Mouse (Mus musculus) intestine, embryonic 16.5 days (tissue): ENCODE data around the gene Ncbp2. TPM values are rescaled to one million over a fixed set of nuclear protein-coding genes. Genes with fewer than 3 reads are reported as not detected.

Experiments
- ATAC-seq: fragments of 200-750 bp; cut with Nextera tagmentation; 2 replicates; pipeline ENCODE4 v1.8.0; 2017; ENCODE audit warnings: moderate TSS enrichment, moderate library complexity
- H3K27ac ChIP-seq: fragments of 300-500 bp; sonication (generic); 2 replicates; pipeline ENCODE4 v1.5.1; 2014; ENCODE audit warnings: mild to moderate bottlenecking, low read length
- H3K27me3 ChIP-seq: fragments of 300-500 bp; sonication (generic); replicated peaks from 2 replicates; pipeline ENCODE4 v1.6.1; 2014; ENCODE audit warnings: low read length, control low read depth, mixed read lengths; ENCODE audit not compliant: control insufficient read depth, insufficient read depth
- H3K36me3 ChIP-seq: fragments of 300-500 bp; sonication (generic); 2 replicates; pipeline ENCODE4 v1.6.1; 2014; ENCODE audit warnings: low read length, control low read depth; ENCODE audit not compliant: control insufficient read depth, insufficient read depth
- H3K4me1 ChIP-seq: fragments of 300-500 bp; sonication (generic); 2 replicates; pipeline ENCODE4 v1.6.1; 2014; ENCODE audit warnings: low read length, control low read depth, mixed read lengths; ENCODE audit not compliant: control insufficient read depth, insufficient read depth
- H3K4me2 ChIP-seq: fragments of 300-500 bp; sonication (generic); 2 replicates; pipeline ENCODE4 v1.6.1; 2014; ENCODE audit warnings: low read depth, low read length, control low read depth
- H3K4me3 ChIP-seq: fragments of 300-500 bp; sonication (generic); 2 replicates; pipeline ENCODE4 v1.5.1; 2014; ENCODE audit warnings: mild to moderate bottlenecking, low read length
- H3K9ac ChIP-seq: fragments of 300-500 bp; sonication (generic); 2 replicates; pipeline ENCODE4 v1.6.1; 2014; ENCODE audit warnings: low read depth, low read length
- H3K9me3 ChIP-seq: fragments of 300-500 bp; sonication (generic); 2 replicates; pipeline ENCODE4 v1.6.1; 2016; ENCODE audit warnings: low read length, control low read depth; ENCODE audit not compliant: control insufficient read depth
- WGBS: fragments of 180-500 bp; shearing (Covaris S2); extraction: QIAGEN DNeasy Blood & Tissue Kit; methylation state at CpG from one replicate; pipeline ENCODE4 v1.1.7; 2014; 5-methylcytosine and 5-hydroxymethylcytosine counted together
- polyA plus RNA-seq: library from polyadenylated mRNA; unstranded; fragments of >200 nt; fragmentation: Nextera tagmentation; extraction: Ambion mirVana; gene quantifications from 2 replicates; pipeline ENCODE4 v1.2.1, GENCODE M21; 2015

Ncbp2 gene
- polyA plus RNA-seq, 1 experiment from 2014 or later = 72.2 TPM

DNA sequence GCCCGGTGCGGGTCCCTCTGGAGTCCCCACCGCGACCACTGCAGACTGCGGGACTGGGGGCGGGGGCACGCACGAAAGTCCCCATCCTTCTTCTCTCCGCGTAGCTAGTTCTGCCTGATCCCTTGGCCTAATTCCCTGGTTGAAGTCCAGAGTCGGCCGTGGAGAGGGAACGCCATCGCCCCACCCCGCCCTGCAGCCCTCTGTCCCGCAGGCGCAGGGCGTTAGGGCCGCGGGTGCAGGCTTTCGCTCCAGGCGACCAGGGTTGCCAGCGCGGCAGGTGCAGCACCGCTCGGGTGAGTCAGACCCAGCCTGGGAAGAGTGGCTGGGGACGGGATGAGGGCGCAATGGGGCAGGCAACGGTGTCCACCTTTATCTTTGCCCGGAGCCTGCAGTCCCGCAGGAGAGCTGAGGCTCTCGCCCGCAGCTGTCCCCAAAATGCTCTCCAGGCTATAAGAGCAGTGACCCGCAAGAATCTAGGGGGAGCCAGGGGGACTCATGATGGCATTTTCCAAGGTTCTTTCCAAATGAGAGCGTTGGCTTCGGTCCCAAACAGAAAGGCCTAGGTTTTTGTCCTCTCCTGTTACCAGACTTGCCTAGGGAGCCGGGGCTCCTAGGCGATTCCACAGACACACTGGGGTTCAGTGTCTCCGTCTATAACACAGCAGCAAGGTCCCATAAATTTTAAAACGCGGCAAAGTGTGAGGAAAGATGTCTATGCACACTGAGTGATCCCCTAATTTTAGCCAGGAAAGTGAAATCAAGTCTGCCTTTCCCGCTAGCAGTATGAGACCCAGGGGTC is 14.4 kb upstream of the Ncbp2 start, which contains the start of gene Pigz:
Gene Pigz, plus strand, starts transcription at position 101 of the 799 bp plus-strand sequence.
- no peaks in the 10 kb centered on the region for H3K36me3 ChIP-seq
- peaks cover 8% of the 10 kb centered on the region for H3K4me1 ChIP-seq
- no peak within 1 kb of the TSS for H3K27ac ChIP-seq
- H3K9me3 ChIP-seq = peaks cover 5% of the 10 kb centered on the region; the same call in 1 of the 2 replicates
- WGBS = 10% methylated on average over 42 of the region's 42 CpGs
- peaks cover 33% of the 10 kb centered on the region for H3K27me3 ChIP-seq
- peak within 1 kb of the TSS; percentile 69 for H3K4me2 ChIP-seq
- peak within 1 kb of the TSS; percentile 52 for H3K4me3 ChIP-seq
- peak within 1 kb of the TSS; percentile 63 for H3K9ac ChIP-seq
- peak; percentile 30; the same call in 1 of the 2 replicates for ATAC-seq

GRCm38 (mm10) chr16:31934550-31935010 is 13.7 kb upstream of the Ncbp2 start:
- H3K9ac ChIP-seq = no peak overlapping the region
- H3K36me3 ChIP-seq = no peaks in the 10 kb centered on the region
- 27% methylated on average over 13 of the region's 13 CpGs for WGBS
- H3K27ac ChIP-seq = no peak overlapping the region
- H3K27me3 ChIP-seq = peaks cover 33% of the 10 kb centered on the region
- peaks cover 5% of the 10 kb centered on the region; the same call in 1 of the 2 replicates for H3K9me3 ChIP-seq
- no peak for ATAC-seq
- H3K4me3 ChIP-seq = 0 out of 2 replicates have a peak overlapping the region, but pooled peaks have one; percentile 30
- H3K4me2 ChIP-seq = no peak overlapping the region
- peaks cover 8% of the 10 kb centered on the region for H3K4me1 ChIP-seq

- Histone ChIP-seq H3K9ac (peak overlapping the region; percentile 25), H3K9me3 (peaks cover 5% of the 10 kb centered on the region; the same call in 1 of the 2 replicates), H3K4me3 (peak overlapping the region; percentile 30), H3K27ac (no peak overlapping the region), H3K4me1 (peaks cover 8% of the 10 kb centered on the region), H3K36me3 (no peaks in the 10 kb centered on the region), H3K4me2 (peak overlapping the region; percentile 43), H3K27me3 (peaks cover 33% of the 10 kb centered on the region)
- ATAC-seq = no peak
- WGBS = 6% methylated on average over 36 of the region's 36 CpGs
These were observed 13.0 kb upstream of the Ncbp2 start for GRCm38 (mm10) chr16:31935091-31935979.

GRCm38 (mm10) chr16:31936568-31936967 is 11.7 kb upstream of the Ncbp2 start:
- Histone ChIP-seq H3K4me1 (peaks cover 8% of the 10 kb centered on the region), H3K9me3 (peaks cover 5% of the 10 kb centered on the region; the same call in 1 of the 2 replicates), H3K36me3 (no peaks in the 10 kb centered on the region), H3K27me3 (peaks cover 33% of the 10 kb centered on the region), H3K4me2 (no peak overlapping the region), H3K4me3 (no peak overlapping the region), H3K27ac (no peak overlapping the region), H3K9ac (no peak overlapping the region)
- 82% methylated on average over 4 of the region's 4 CpGs for whole genome bisulfite sequencing
- no peak for ATAC-seq

DNA sequence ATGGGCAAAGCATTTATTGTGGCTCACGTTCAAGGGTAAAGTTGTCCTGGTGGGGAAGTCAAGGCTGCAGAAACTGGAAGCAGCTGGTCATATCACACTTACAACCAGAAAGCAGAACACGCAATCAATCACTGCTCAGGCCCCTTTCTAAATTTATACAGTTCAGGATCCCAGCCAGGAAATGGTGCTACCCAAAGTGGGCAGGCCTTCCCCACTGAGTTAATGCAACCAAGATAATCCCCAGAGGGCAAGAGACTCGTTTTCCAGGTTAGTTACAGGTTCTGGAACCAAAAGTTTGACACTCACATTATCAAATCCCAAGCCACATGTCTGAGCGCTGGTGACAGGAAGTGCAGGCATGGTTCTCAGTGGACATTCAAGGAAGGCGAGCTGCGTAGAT is 9.5 kb upstream of the Ncbp2 start:
- H3K36me3 ChIP-seq = no peaks in the 10 kb centered on the region
- H3K4me1 ChIP-seq = peaks cover 3% of the 10 kb centered on the region
- ATAC-seq = no peak
- no peak overlapping the region for H3K4me3 ChIP-seq
- 74% methylated on average over 6 of the region's 6 CpGs for WGBS
- H3K27ac ChIP-seq = no peak overlapping the region
- H3K9me3 ChIP-seq = peaks cover 5% of the 10 kb centered on the region; the same call in 1 of the 2 replicates
- no peak overlapping the region for H3K4me2 ChIP-seq
- H3K9ac ChIP-seq = no peak overlapping the region
- H3K27me3 ChIP-seq = peaks cover 27% of the 10 kb centered on the region

- H3K4me1 ChIP-seq = peaks cover under 1% of the 10 kb centered on the region; the same call in 1 of the 2 replicates
- H3K9ac ChIP-seq = no peak overlapping the region
- H3K4me3 ChIP-seq = no peak overlapping the region
- 68% methylated on average over 2 of the region's 2 CpGs for whole genome bisulfite sequencing
- H3K9me3 ChIP-seq = peaks cover 5% of the 10 kb centered on the region; the same call in 1 of the 2 replicates
- H3K27me3 ChIP-seq = peaks cover 11% of the 10 kb centered on the region
- no peak overlapping the region for H3K27ac ChIP-seq
- H3K36me3 ChIP-seq = no peaks in the 10 kb centered on the region
- no peak for ATAC-seq
- no peak overlapping the region for H3K4me2 ChIP-seq
These were observed 7.7 kb upstream of the Ncbp2 start for GRCm38 (mm10) chr16:31940586-31940985.

- Histone ChIP-seq H3K9me3 (no peaks in the 10 kb centered on the region), H3K9ac (peak overlapping the region; percentile 32; the same call in 1 of the 2 replicates), H3K36me3 (no peaks in the 10 kb centered on the region), H3K27me3 (no peaks in the 10 kb centered on the region), H3K27ac (no peak overlapping the region), H3K4me3 (no peak overlapping the region), H3K4me2 (no peak overlapping the region), H3K4me1 (peaks cover 13% of the 10 kb centered on the region)
- 3% methylated on average over 10 of the region's 10 CpGs for WGBS
- peak; percentile 13; the same call in 1 of the 2 replicates for ATAC-seq
These were observed 4.3 kb upstream of the Ncbp2 start for GRCm38 (mm10) chr16:31943980-31944379.

GRCm38 (mm10) chr16:31944698-31945255 is 3.5 kb upstream of the Ncbp2 start:
- ATAC-seq = no peak
- Histone ChIP-seq H3K4me3 (no peak overlapping the region), H3K27ac (no peak overlapping the region), H3K4me1 (peaks cover 19% of the 10 kb centered on the region), H3K9ac (no peak overlapping the region), H3K36me3 (no peaks in the 10 kb centered on the region), H3K9me3 (no peaks in the 10 kb centered on the region), H3K4me2 (no peak overlapping the region), H3K27me3 (no peaks in the 10 kb centered on the region)
- WGBS = 89% methylated on average over 12 of the region's 12 CpGs

GRCm38 (mm10) chr16:31945372-31945771 is 2.9 kb upstream of the Ncbp2 start:
- no peaks in the 10 kb centered on the region for H3K27me3 ChIP-seq
- no peak overlapping the region for H3K9ac ChIP-seq
- H3K27ac ChIP-seq = no peak overlapping the region
- no peaks in the 10 kb centered on the region for H3K9me3 ChIP-seq
- no peak overlapping the region for H3K4me3 ChIP-seq
- ATAC-seq = no peak
- H3K36me3 ChIP-seq = no peaks in the 10 kb centered on the region
- H3K4me2 ChIP-seq = no peak overlapping the region
- peaks cover 19% of the 10 kb centered on the region for H3K4me1 ChIP-seq
- WGBS = 89% methylated on average over 6 of the region's 6 CpGs
